Mouse (Mus musculus) naive thymus-derived CD4-positive, alpha-beta T cell, adult 5 months (primary cell): ENCODE measurements around the gene Mdm1. TPM values are rescaled to one million over a fixed set of nuclear protein-coding genes. Genes with fewer than 3 reads are reported as not detected.

Experiments used
- polyA plus RNA-seq: library from polyadenylated mRNA; unstranded; fragments of 100-300 nt; shearing (Covaris generic); gene quantifications from one replicate; pipeline ENCODE4 v1.2.1, GENCODE M21; 2017

Gene Mdm1
- 8.9 TPM for polyA plus RNA-seq

DNA sequence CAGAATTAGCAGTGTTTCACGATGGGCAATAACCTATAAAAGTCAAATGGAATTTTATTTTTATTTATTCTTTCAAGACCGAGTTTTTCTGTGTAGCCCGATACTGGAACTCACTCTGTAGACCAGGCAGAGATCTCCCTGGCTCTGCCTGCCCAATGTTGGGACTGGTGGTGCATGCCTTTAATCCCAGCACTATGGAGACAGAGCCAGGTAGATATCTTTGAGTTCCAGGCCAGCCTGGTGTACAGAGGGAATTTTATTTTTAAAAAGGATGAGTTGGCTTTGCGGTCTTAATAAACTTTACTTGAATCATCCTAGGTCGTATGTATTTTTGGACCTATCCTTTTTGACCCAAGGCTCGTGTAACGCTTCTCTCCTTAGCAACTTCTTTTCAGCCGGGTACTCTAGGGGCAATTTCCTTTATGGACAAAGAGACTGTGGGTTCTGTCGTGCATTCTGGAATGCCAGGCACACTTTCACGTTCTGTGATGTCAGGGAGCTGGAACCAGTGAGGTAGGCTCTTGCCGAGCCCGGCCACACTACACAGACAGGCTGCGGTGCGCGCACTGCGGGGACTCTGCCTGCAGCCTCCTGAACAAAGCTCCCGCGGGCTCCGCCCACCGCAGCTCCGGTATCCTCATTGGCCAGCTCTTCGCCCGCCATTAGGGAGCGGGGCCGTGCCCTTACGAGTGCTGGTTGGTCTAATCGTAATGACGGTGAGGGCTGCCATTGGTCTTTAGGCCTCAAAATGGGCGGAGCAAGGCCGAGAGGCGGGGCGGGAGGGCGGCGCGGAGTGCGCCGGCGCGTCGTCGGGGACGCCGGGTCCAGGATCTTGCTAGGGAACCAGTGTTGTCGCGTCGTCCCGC is at the start of gene Mdm1:
Gene Mdm1, plus strand, starts transcription at position 794 of the 866 bp plus-strand sequence.

DNA sequence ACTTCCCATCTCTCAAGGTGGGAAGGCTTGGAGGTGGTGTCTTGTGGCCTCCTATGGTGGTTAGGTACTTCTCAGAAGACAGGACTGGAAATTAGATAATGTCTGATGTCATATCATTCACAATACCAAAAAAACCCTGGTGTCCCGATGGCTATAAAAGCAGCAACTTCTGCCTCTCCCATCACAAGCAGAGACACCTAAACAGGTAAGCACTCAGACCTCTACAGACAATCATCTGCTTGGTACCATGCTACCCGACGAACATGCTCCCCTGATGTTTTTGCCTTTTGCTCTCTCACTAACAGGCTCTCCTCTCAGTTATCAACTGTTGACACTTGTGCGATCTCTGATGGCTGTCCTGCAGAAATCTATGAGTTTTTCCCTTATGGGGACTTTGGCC is 63.0 kb downstream of the Mdm1 start, which contains the start of gene Il22:
Gene Il22, plus strand, starts transcription at position 301 of the 400 bp plus-strand sequence.

Other genes starting within 250 kb of the Mdm1 start
- gene Il22, start 63.1 kb downstream of the Mdm1 start, polyA plus RNA-seq, result not detected
- gene Gm32717, start 99.0 kb downstream of the Mdm1 start, polyA plus RNA-seq, result not detected
- gene Gm32802, start 116.9 kb downstream of the Mdm1 start, polyA plus RNA-seq, result not detected
- not detected for gene Iltifb, start 153.2 kb downstream of the Mdm1 start, polyA plus RNA-seq
- not detected for gene Gm9040, start 185.2 kb downstream of the Mdm1 start, polyA plus RNA-seq
- gene Gm9044, start 190.6 kb downstream of the Mdm1 start, polyA plus RNA-seq, result not detected
- gene Gm9045, start 196.0 kb downstream of the Mdm1 start, polyA plus RNA-seq, result not detected
- gene Gm9046, start 201.4 kb downstream of the Mdm1 start, polyA plus RNA-seq, result not detected
- gene Gm9048, start 206.9 kb downstream of the Mdm1 start, polyA plus RNA-seq, result not detected
- gene Gm9049, start 212.3 kb downstream of the Mdm1 start, polyA plus RNA-seq, result not detected